Mouse (Mus musculus) neural tube, embryonic 15.5 days (tissue): ENCODE measurements around the gene Ice2. TPM values are rescaled to one million over a fixed set of nuclear protein-coding genes. Genes with fewer than 3 reads are reported as not detected.

Source experiments
- microRNA-seq: library from miRNA; unstranded; fragments of <30 nt; microRNA quantifications from one replicate; pipeline ENCODE4, GENCODE M21; 2017
- polyA plus RNA-seq: library from polyadenylated mRNA; unstranded; fragments of >200 nt; fragmentation: Nextera tagmentation; extraction: Ambion mirVana; gene quantifications from 2 replicates; pipeline ENCODE4 v1.2.1, GENCODE M21; 2015

Gene Ice2
- polyA plus RNA-seq, 1 experiment from 2014 or later = 10.1 TPM

Small RNAs within 50 kb of the gene (microRNA-seq; reads per million reads assigned to microRNA genes)
- gene Mir3109 = not detected

Other genes with a start within 250 kb of the Ice2 start
- gene Anxa2, start 55.7 kb downstream of the Ice2 start, polyA plus RNA-seq = 251 and 335 TPM in 2 replicates